Mouse (Mus musculus) liver, embryonic 12.5 days (tissue): ENCODE data around the gene Itih5. TPM values are rescaled to one million over a fixed set of nuclear protein-coding genes. Genes with fewer than 3 reads are reported as not detected.

Experiments
- ATAC-seq: fragments of 200-750 bp; cut with Nextera tagmentation; 2 replicates; pipeline ENCODE4 v1.8.0; 2017; ENCODE audit warnings: moderate number of reproducible peaks, mild to moderate bottlenecking, moderate library complexity
- H3K27ac ChIP-seq: fragments of 300-500 bp; sonication (generic); 2 replicates; pipeline ENCODE4 v1.5.1; 2016; ENCODE audit warnings: mild to moderate bottlenecking
- H3K27me3 ChIP-seq: fragments of 300-500 bp; sonication (generic); replicated peaks from 2 replicates; pipeline ENCODE4 v1.6.1; 2016; ENCODE audit warnings: mild to moderate bottlenecking, moderate library complexity
- H3K36me3 ChIP-seq: fragments of 300-500 bp; sonication (generic); 2 replicates; pipeline ENCODE4 v1.6.1; 2016; ENCODE audit warnings: mild to moderate bottlenecking, moderate library complexity
- H3K4me1 ChIP-seq: fragments of 300-500 bp; sonication (generic); 2 replicates; pipeline ENCODE4 v1.6.1; 2016
- H3K4me2 ChIP-seq: fragments of 300-500 bp; sonication (generic); 2 replicates; pipeline ENCODE4 v1.6.1; 2016; ENCODE audit warnings: mild to moderate bottlenecking, moderate library complexity
- H3K4me3 ChIP-seq: fragments of 300-500 bp; sonication (generic); 2 replicates; pipeline ENCODE4 v1.5.1; 2016; ENCODE audit warnings: mild to moderate bottlenecking, moderate library complexity
- H3K9ac ChIP-seq: fragments of 300-500 bp; sonication (generic); 2 replicates; pipeline ENCODE4 v1.6.1; 2016; ENCODE audit warnings: mild to moderate bottlenecking, moderate library complexity
- H3K9me3 ChIP-seq: fragments of 300-500 bp; sonication (generic); replicated peaks from 2 replicates; pipeline ENCODE4 v1.6.1; 2016; ENCODE audit warnings: mild to moderate bottlenecking, moderate library complexity
- WGBS: fragments of 180-500 bp; shearing (Covaris S2); methylation state at CpG from one replicate; pipeline ENCODE4 v1.1.7; 2016; ENCODE audit not compliant: insufficient replicate concordance; 5-methylcytosine and 5-hydroxymethylcytosine counted together
- polyA plus RNA-seq: library from polyadenylated mRNA; unstranded; fragments of >200 nt; fragmentation: Nextera tagmentation; extraction: Ambion mirVana; gene quantifications from 2 replicates; pipeline ENCODE4 v1.2.1, GENCODE M21; 2016

The Itih5 gene
- polyA plus RNA-seq, 1 experiment from 2014 or later = 5.1 TPM

DNA sequence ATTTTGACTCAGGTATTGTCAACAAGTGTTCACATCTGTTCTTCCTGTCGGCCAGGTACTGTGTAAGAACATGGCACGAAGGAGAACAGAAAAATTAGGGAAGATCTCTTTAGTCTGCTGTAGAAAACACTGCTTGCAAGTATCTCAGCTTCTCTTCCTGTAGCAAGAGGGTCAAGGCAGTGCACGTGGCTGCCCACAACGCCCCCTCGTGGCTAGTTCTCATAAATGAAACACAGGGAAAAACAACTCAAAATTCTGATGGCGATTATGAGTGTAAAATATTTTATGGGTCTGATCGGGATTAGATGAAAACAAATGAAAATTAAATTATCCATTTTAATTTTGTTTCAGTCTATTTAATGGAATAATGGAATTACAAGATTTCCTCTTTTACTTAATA, 146.9 kb downstream of the Itih5 start:
- H3K4me3 ChIP-seq = no peak overlapping the region
- H3K36me3 ChIP-seq = no peaks in the 10 kb centered on the region
- 42% methylated on average over 7 of the region's 7 CpGs for WGBS
- H3K4me2 ChIP-seq = no peak overlapping the region
- no peaks in the 10 kb centered on the region for H3K9me3 ChIP-seq
- no peak for ATAC-seq
- H3K4me1 ChIP-seq = peaks cover 15% of the 10 kb centered on the region
- H3K27ac ChIP-seq = no peak overlapping the region
- no peak overlapping the region for H3K9ac ChIP-seq
- H3K27me3 ChIP-seq = no peaks in the 10 kb centered on the region; the same call in 1 of the 2 replicates

DNA sequence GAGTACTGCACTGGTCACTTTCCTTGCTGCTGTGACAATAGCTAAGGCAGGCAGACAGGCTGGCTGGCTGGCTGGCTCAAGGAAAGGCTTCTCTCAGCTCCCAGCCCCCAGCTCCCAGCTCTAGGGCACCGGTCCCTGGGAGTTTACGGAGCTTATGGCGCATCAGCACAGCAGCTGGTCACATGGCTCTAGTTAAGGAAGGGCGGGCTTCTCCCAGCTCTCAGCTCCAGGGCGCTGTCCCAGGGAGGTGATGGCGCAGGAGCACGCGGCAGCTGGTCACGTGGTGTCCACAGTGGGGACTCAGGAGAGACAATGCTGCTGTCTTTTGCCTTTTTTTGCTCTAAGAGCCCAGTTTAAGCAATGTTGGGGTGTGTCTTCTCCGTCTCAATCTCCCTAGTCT, 147.4 kb downstream of the Itih5 start:
- ATAC-seq = peak; percentile 85
- H3K4me3 ChIP-seq = no peak overlapping the region
- no peaks in the 10 kb centered on the region; the same call in 1 of the 2 replicates for H3K27me3 ChIP-seq
- H3K9me3 ChIP-seq = no peaks in the 10 kb centered on the region
- H3K27ac ChIP-seq = no peak overlapping the region
- H3K4me1 ChIP-seq = peaks cover 14% of the 10 kb centered on the region
- H3K36me3 ChIP-seq = no peaks in the 10 kb centered on the region
- H3K4me2 ChIP-seq = peak overlapping the region; percentile 54
- 38% methylated on average over 10 of the region's 10 CpGs for WGBS
- H3K9ac ChIP-seq = no peak overlapping the region

DNA sequence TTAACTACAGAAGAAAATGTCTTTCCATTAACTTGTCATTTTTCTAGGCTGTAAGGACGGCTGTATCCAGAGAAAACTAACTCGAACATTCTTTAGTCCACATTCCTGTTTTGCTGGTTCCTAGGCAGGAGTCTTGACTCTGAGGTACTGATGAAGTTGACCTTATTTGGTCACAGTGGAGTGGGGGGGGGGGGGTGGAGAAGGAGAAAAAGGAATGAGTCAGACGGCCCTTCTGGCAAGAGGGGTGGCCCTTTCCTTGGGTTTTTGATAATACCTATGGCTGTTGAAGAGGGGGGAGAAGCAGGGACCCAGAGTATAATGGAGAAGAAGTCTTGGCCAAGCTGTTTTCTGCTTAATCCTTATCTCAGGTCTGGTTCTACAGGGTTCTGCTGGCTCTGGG, 148.0 kb downstream of the Itih5 start:
- Histone ChIP-seq H3K27me3 (no peaks in the 10 kb centered on the region; the same call in 1 of the 2 replicates), H3K4me1 (peaks cover 8% of the 10 kb centered on the region), H3K36me3 (no peaks in the 10 kb centered on the region), H3K4me3 (no peak overlapping the region), H3K27ac (no peak overlapping the region), H3K9me3 (no peaks in the 10 kb centered on the region), H3K4me2 (no peak overlapping the region), H3K9ac (no peak overlapping the region)
- WGBS = 37% methylated on average over 3 of the region's 3 CpGs
- no peak for ATAC-seq

DNA sequence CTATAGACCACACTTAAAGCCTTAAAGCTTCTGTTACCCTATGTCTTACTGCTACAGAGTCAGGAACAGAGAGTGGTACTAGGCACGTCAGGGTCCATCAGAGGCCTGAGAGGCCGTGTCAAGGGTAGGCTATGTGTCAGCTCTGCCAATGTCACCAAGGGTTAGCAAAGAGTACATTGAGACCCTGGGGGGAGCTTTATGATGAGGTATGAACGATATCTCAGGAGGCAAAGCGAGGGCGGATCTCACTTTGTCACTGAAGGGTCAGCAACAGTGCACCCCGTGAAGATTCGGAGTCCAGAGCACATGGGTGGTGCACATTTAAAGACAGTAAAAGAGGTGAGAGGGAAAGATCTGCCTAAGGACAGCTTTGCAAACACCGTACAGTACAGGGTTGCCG, 148.6 kb downstream of the Itih5 start:
- WGBS = 74% methylated on average over 9 of the region's 9 CpGs
- Histone ChIP-seq H3K27ac (no peak overlapping the region), H3K4me1 (peaks cover 12% of the 10 kb centered on the region), H3K27me3 (no peaks in the 10 kb centered on the region; the same call in 1 of the 2 replicates), H3K4me3 (no peak overlapping the region), H3K4me2 (no peak overlapping the region), H3K9me3 (no peaks in the 10 kb centered on the region), H3K36me3 (no peaks in the 10 kb centered on the region), H3K9ac (no peak overlapping the region)
- no peak for ATAC-seq

DNA sequence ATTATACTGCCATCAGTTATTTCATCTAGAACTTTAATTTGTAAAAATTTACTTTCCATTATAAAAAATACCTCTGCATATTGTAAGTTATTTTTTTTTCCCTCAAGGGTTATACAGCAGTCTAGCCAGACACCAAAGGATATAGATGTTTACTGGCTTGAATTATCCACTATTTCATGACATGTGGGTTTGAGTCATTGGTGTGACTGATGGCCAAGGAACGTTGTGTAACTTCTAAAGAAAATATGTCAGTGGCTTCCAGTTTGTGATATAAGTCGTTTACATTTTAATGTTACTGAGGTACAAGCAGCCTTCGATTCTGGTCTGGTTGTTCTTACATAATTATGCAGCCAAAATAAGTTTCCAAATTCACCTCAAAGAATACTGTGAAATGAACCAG, 151.5 kb downstream of the Itih5 start:
- Histone ChIP-seq H3K27me3 (no peaks in the 10 kb centered on the region), H3K4me3 (no peak overlapping the region), H3K4me1 (peaks cover 25% of the 10 kb centered on the region), H3K4me2 (no peak overlapping the region), H3K27ac (no peak overlapping the region), H3K9me3 (no peaks in the 10 kb centered on the region), H3K36me3 (no peaks in the 10 kb centered on the region), H3K9ac (no peak overlapping the region)
- no peak for ATAC-seq
- 64% methylated on average over 3 of the region's 3 CpGs for WGBS

Other genes starting within 250 kb of the Itih5 start
- gene Taf3, start 105.0 kb upstream of the Itih5 start, polyA plus RNA-seq = 10.0 and 10.4 TPM in 2 replicates
- 409 and 425 TPM in 2 replicates for gene Atp5c1, start 73.1 kb upstream of the Itih5 start, polyA plus RNA-seq
- gene Kin, start 73.0 kb upstream of the Itih5 start, polyA plus RNA-seq = 23.5 and 24.2 TPM in 2 replicates
- gene Itih2, start 22.2 kb upstream of the Itih5 start, polyA plus RNA-seq = 230 and 235 TPM in 2 replicates
- gene Sfmbt2, start 216.9 kb downstream of the Itih5 start, polyA plus RNA-seq = 0.68 and 1.1 TPM in 2 replicates